Mouse (Mus musculus): Measurements from ENCODE around the gene D630003M21Rik.

The D630003M21Rik gene

GRCm38 (mm10) chr2:158163034-158163433 lies 66.0 kb downstream of the D630003M21Rik start:
- no peak for DNase-seq

- no peak for DNase-seq
Observed at GRCm38 (mm10) chr2:158161761-158162160, 67.3 kb downstream of the D630003M21Rik start.

- DNase-seq: no peak
Observed at GRCm38 (mm10) chr2:158159376-158160235, 69.4 kb downstream of the D630003M21Rik start.

DNA sequence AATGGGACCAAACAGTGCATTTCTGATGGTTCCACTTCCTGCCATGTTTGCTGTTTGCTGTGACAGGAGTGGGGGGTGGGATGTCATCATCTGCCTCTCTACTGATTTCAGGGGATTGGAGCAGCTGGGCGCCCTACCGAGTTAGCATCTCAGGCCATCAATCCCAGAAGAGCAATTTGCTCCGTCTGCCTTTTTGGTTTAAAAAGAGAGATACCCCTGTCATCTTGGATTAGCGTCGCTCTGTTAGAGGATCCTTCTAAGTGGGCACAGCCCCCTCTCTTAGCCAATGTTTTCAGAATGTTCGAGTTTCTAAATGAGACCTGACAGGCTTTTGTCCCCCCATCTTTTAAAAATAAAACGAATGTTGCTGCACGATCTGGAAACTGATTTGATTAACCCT lies 71.4 kb downstream of the D630003M21Rik start:
- no peak for DNase-seq

- DNase-seq: no peak
Observed at GRCm38 (mm10) chr2:158156487-158156886, 72.5 kb downstream of the D630003M21Rik start.

DNA sequence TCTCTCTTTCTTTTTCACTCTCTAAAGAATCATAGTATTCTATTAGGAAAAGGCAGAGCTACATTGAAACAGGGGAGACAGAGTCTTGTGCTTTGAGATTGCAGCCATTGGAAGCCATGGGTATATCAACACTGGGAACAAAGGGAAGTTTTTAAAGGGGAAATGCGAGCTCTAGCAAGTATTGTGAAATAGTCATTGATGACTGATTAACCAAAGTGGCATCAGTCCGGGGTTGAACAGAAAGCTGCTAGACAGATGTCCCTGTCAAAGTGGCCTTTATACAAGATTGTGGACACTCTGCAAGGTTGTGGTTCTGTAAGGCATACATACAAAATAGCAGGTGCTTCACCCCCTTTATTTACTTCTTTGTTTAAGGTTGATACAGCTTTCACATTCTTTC lies 73.4 kb downstream of the D630003M21Rik start:
- no peak for DNase-seq

GRCm38 (mm10) chr2:158155101-158155500 lies 73.9 kb downstream of the D630003M21Rik start:
- DNase-seq: no peak

DNA sequence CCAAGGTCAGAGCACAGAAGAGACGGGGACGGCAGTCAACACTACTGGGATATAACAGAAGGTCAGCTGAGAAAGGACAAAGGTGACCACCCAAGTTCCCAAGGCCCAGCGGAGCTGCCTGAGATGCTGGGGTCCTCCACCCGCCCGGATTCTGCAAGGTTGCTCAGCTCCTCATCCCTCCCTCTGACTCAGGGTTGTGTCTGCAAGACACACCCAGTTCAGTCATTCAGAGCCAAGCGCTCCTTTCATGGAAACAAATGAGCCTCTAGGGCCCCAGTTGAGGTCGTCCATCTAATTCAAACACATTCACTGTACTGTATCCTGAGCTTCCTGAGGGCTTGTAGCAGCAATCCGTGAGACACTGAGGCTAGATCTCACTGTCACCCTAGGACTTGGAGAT lies 74.4 kb downstream of the D630003M21Rik start:
- no peak for DNase-seq

- DNase-seq: no peak
Observed at GRCm38 (mm10) chr2:158153728-158154343, 75.2 kb downstream of the D630003M21Rik start.

- no peak for DNase-seq
Observed at GRCm38 (mm10) chr2:158152685-158153309, 76.2 kb downstream of the D630003M21Rik start.

GRCm38 (mm10) chr2:158151077-158151476 lies 77.9 kb downstream of the D630003M21Rik start:
- no peak for DNase-seq

GRCm38 (mm10) chr2:158146971-158147370 lies 82.1 kb downstream of the D630003M21Rik start:
- no peak for DNase-seq

DNA sequence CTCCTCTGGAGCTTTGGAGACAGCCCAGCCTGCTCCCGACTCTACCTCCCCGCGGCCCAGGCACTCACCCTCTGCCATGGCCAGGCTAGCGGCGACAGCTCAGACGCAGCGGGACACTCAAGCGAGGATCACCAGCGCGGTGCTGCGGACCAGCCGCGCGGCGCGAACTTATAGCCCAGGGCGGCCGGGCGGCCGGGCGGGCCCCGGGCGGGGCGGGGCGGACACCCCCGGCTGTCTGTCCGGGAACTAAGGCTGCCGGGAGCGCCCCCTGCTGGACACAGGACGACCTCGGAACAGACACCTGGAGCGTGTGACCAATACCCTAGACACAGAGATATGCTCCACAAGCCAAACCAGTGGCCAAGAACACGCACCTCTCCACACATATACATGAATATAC lies 82.8 kb downstream of the D630003M21Rik start, which contains the start of gene Tgm2:
Gene Tgm2 (minus strand): TSS at position 214 of the 400 bp plus-strand sequence.
- peak; percentile 83 to 91 for DNase-seq

DNA sequence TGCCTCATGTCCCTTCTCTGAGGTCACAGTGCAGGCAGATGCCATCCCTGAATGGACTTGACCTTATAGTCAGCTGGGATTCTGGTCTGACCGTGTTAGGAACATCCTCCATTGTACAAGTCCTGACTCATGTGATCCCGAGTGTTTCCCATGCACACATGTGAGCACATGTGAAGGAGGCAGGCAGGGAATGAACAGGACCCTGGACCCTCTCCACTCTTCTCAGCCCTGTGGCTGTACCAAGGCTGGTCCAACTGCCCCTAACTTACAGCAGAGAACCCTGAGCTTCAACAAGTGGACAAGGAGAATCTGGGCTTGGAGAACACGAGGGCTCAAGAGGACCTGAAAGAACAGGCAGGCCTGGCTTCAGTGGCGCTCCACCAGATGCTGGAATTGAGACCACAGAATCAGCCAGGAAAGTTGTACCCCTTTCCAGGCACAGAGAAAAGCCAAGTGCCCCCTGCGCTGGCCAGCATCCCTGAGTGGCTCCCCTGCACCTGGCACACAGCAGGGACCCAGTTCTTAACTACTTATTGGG lies 83.4 kb downstream of the D630003M21Rik start:
- DNase-seq: no peak

DNA sequence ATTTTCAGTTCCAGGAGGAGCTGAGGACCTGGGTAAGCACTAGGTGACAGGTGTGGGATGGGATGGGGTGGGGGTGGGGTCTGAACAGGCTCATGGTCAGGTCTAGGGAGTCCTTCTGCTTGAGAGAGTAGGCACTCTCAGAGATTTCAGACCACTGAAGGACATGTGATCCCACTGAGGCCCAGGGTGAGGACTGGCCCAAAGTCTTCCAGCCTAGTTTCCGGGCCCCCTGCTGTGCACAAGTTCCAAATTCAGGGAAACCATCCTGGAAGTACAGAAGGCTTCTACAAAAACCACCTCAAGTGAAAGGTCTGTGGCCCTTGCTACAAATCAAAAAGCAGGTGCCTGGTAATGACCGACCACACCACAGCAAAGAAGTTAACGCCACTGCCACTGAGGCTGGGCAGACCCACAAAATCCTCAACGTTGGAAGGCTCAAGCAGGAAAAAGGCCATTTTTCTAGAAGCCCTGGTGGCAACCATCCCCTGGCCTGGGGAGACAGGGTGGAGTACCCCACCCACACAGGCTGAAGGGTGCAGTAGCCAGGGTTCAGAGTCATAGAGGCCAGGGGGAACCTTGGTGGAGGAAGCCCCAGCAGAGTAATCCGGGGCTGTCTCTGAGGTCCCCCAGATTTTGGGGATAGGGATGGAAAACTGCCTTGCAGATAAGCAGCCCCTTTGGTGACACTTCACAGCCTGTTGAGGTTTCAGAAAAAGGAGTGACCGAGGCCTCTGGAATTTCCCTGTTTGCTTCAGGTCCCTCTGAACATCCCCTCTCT lies 84.1 kb downstream of the D630003M21Rik start:
- no peak for DNase-seq

GRCm38 (mm10) chr2:158144263-158144662 lies 84.8 kb downstream of the D630003M21Rik start:
- DNase-seq: no peak

- DNase-seq: no peak
Observed at GRCm38 (mm10) chr2:158143816-158144215, 85.2 kb downstream of the D630003M21Rik start.

- no peak for DNase-seq
Observed at GRCm38 (mm10) chr2:158142981-158143380, 86.0 kb downstream of the D630003M21Rik start.

GRCm38 (mm10) chr2:158141690-158142440 lies 87.2 kb downstream of the D630003M21Rik start:
- no peak for DNase-seq

GRCm38 (mm10) chr2:158141271-158141670 lies 87.8 kb downstream of the D630003M21Rik start:
- no peak for DNase-seq

DNA sequence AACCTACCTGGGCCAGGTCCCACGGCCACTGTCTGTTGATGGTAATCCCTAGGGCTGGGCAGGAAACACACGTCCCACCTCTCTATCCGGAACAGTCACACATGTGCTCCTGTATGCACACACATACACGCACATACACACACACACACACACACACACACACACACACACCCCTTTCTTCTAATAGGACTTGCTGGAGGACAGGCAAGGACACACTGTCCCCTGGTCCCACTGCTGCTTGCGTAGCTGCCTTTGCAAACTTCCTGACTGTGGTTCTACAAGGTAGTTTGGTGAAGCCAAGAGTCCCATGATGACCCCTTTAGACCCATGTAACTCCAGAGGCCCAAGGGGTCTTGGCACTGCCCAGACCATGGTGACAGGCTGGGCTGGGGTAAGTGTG lies 88.4 kb downstream of the D630003M21Rik start:
- no peak for DNase-seq

GRCm38 (mm10) chr2:158139628-158140027 lies 89.4 kb downstream of the D630003M21Rik start:
- DNase-seq: peak in 1 of 2 experiments; percentile 18
